Mouse (Mus musculus) brain, embryonic 14.5 days (tissue): ENCODE results near the gene Creb3. TPM values are rescaled to one million over a fixed set of nuclear protein-coding genes. Genes with fewer than 3 reads are reported as not detected.
A peak's percentile ranks its signal among the peaks of the same experiment; 100 is the strongest.

ENCODE experiments used
- DNase-seq: peaks from one replicate; pipeline ENCODE4 v3.0.0-alpha.2; 2011; ENCODE audit warnings: low read depth
- CTCF ChIP-seq: fragments of 200-500 bp; IDR thresholded peaks from 2 replicates; pipeline ENCODE4 v1.5.1; 2012; ENCODE audit warnings: inconsistent platforms, mild to moderate bottlenecking, moderate library complexity, borderline replicate concordance; ENCODE audit not compliant: insufficient read depth, insufficient read length; ENCODE audit errors: extremely low read depth
- POLR2A ChIP-seq: fragments of 200-500 bp; IDR thresholded peaks from 2 replicates; pipeline ENCODE4 v1.6.1; 2012; ENCODE audit warnings: mild to moderate bottlenecking, inconsistent platforms, borderline replicate concordance; ENCODE audit not compliant: poor library complexity, insufficient read depth, insufficient read length, severe bottlenecking; ENCODE audit errors: extremely low read depth
- polyA plus RNA-seq: library from polyadenylated mRNA; depleted of rRNA; stranded (reverse); fragments of >200 nt; gene quantifications from 2 replicates; pipeline ENCODE4 v1.2.3, GENCODE M21; 2012; rRNA removed

The Creb3 gene
- 47.9 and 63.8 TPM in 2 replicates for polyA plus RNA-seq

GRCm38 (mm10) chr4:43561997-43562768 is at the start of gene Creb3, which contains the start of gene Tln1:
TSS of gene Creb3 (plus strand) at chr4:43562332.
TSS of gene Tln1 (minus strand) at chr4:43562691.
- TF ChIP-seq CTCF (no peak), POLR2A (peak; percentile 45; the same call in 1 of the 2 replicates)
- DNase-seq: peak; percentile 98

DNA sequence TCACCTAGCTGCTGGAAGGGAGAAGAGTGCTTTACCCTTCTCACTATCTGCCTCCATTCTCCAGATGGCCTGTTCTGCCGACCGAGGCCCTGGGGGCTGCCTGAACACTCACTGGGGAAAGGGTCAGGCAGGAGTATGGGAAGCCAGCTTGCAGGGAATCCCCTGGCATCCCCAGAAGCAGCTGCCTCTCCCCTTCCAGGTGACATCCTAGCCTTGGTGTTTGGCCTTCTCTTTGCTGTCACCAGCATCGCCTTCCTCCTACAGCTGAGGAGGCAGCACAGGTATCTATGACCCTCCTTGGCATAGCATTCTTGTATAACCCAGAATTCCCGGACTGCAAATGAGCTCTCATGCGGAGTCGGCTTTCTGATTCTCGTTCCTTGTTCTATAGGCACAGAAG is 49.5 kb upstream of the Creb3 start:
- no peak for TF ChIP-seq POLR2A
- no peak for TF ChIP-seq CTCF
- no peak for DNase-seq

- no peak for TF ChIP-seq CTCF
- TF ChIP-seq POLR2A: no peak
- no peak for DNase-seq
Measured at GRCm38 (mm10) chr4:43513300-43513699, 48.8 kb upstream of the Creb3 start.

GRCm38 (mm10) chr4:43513791-43514190 is 48.3 kb upstream of the Creb3 start:
- TF ChIP-seq POLR2A: no peak
- no peak for TF ChIP-seq CTCF
- no peak for DNase-seq

DNA sequence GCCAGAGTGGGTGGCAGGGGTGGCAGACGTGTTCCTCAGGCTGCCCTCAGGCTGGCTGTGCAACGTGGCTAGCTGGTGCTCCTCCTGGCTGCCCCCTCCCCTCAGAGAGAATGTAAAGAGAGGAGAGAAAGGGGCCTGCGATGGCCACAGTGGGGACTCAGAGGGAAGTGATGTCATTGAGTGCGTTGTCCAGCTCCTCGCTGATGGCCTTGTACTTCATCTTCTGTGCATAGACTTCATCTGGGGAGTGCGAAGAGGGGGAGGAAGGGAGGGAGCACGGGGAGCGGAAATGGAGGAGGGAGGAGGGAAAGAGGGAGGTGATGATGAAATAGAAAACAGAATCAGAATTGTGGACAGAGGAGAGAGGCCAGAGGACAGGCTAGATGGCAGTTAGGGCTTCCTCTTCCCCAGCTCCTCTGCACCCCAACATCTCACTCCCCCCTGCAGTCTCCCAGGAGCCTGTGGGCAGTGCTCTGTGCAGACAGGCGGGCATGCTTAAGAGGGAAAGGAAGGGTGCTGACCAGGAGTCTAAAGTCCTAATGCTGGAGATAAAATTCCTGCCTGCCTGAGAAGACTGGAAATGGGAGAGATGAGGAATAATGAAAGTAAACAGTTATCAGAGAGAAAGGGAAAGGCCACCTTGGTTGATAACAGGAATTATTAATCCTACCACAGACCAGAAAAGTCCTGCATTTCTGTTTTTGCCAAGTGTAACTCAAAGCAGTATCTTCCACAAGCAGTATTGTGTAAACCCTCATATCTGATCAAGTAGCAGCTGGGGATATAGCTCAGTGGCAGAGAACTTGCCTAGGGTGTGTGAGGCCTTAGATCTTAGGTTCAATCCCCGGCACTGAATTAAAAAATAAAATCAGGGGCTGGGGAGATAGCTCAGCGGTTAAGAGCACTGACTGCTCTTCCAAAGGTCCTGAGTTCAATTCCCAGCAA is 46.1 kb upstream of the Creb3 start:
- no peak for DNase-seq
- TF ChIP-seq POLR2A: no peak
- no peak for TF ChIP-seq CTCF

- no peak for TF ChIP-seq CTCF
- TF ChIP-seq POLR2A: no peak
- no peak for DNase-seq
Measured at GRCm38 (mm10) chr4:43519551-43519950, 42.6 kb upstream of the Creb3 start.

DNA sequence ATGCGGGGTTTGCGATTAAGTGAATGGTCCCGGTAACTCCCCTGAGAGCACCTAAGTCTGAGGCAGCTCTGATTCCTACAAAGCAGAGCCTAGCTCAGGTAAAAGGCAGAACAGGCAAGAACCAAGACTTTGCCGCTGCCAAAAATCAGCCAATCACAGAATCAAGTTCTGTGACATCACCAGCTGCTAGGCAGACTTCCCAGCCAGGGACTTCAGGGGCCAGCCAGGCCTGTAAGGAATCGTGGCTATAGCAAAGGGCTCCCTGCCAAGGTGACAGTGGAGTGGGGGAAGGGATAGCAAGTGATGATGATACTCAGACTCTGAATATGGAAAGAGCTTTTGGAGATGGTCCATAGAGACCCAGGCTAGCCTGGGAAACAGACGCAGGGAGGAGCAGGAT is 42.2 kb upstream of the Creb3 start:
- TF ChIP-seq POLR2A (no peak), CTCF (no peak)
- peak; percentile 91 for DNase-seq

DNA sequence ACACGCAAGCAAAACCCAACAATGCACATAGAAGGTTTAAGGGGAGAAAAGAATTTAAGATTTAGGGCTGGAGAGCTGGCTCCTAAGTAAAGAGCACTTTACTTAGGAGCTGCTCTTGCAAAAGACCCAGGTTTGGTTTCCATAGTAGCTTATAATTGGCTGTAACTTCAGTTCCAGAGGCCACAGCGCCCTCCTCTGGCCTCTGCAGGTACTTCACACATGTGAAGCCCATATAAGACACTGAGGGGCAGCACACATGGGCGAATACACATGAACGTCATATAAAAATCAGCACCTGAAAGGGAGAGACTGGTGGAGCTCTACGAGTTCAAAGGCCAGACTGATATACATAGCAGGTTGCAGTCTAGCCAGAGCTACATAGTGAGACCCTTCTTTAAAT is 34.3 kb upstream of the Creb3 start:
- DNase-seq: no peak
- no peak for TF ChIP-seq POLR2A
- peak; percentile 33; the same call in 1 of the 2 replicates for TF ChIP-seq CTCF

- TF ChIP-seq POLR2A (no peak), CTCF (no peak)
- DNase-seq: no peak
Measured at GRCm38 (mm10) chr4:43528487-43528886, 33.6 kb upstream of the Creb3 start.

DNA sequence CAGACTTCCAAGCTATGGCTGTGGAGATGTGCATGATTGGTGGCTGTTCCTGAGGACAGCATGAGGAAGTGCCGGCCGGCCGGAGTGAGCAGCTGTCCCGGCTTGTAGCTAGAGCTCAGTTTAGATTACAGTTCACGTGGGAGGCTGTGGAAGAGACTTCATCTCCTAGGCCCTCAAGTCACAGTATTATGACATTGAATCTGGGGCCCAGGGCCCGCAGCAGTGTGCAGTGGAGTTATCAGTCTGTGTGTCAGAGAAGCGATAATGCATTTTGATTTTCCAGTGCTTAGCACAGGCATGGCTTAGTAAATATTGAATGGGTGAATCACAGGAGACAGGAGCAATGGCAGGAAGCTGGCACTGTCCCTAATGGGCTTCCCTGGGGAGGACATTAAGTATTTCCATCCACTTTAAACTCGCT is 32.0 kb upstream of the Creb3 start:
- DNase-seq: no peak
- no peak for TF ChIP-seq CTCF
- TF ChIP-seq POLR2A: no peak

DNA sequence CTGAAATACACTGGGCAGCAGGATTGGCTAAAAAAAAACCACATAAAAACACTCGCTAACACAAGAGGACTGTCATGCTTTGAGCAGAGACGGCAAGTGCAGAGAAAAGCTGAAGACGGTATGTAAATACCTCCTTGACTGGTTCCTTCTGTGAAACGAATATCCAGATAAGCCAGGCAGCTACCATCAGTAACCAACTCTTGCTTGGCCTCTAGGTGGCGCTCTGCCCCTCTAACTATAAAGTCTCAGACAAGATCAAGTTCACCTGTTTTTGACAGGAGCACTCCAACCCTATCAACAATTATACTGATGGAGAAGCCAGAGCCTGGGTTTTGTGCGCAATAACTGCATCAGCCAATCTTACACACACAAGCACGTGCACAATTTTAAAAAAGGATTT is 31.6 kb upstream of the Creb3 start:
- TF ChIP-seq CTCF: peak; percentile 78; the same call in 1 of the 2 replicates
- no peak for TF ChIP-seq POLR2A
- DNase-seq: peak; percentile 84

- no peak for TF ChIP-seq CTCF
- TF ChIP-seq POLR2A: no peak
- no peak for DNase-seq
Measured at GRCm38 (mm10) chr4:43533270-43533669, 28.9 kb upstream of the Creb3 start.

DNA sequence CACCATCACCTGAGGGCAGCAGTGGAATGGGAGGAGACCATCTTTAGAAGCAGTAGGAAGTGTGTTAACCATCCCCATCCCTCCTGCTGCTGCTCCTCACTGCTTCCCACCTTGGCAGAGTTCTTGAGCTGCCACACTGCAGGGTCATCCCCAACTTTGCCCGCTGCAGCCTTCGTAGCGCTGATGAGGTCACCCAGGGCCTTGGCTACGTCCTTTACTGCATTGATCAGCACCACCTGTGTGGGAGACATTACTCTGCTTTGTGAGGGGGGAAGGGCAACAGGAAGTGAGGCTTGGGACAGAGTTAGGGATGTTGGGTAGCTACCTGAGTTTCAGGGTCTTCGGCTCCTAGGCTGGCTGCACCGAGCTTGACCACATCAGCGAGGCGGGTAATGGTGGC is 26.5 kb upstream of the Creb3 start:
- TF ChIP-seq CTCF (no peak), POLR2A (no peak)
- DNase-seq: no peak
